Mouse (Mus musculus): ENCODE data around the gene Mansc1.
"Not testable (repeated sequence)": the region's sequence is repeated elsewhere in the genome, so short reads cannot be mapped to it uniquely, and the experiment has no call there.

Mansc1 gene

GRCm38 (mm10) chr6:134631947-134632687 lies at the start of gene Mansc1:
Gene Mansc1 (minus strand): TSS chr6:134632488.
- no peak for DNase-seq (ENCODE audit: low spot score)

GRCm38 (mm10) chr6:134679330-134679729 lies 47.0 kb upstream of the Mansc1 start:
- DNase-seq (ENCODE audit: low spot score), result not testable (repeated sequence)

GRCm38 (mm10) chr6:134678037-134678436 lies 45.7 kb upstream of the Mansc1 start:
- no peak for DNase-seq (ENCODE audit: low spot score)

GRCm38 (mm10) chr6:134677504-134677903 lies 45.2 kb upstream of the Mansc1 start:
- no peak for DNase-seq (ENCODE audit: low spot score)

GRCm38 (mm10) chr6:134673712-134674111 lies 41.4 kb upstream of the Mansc1 start:
- DNase-seq (ENCODE audit: low spot score), result not testable (repeated sequence)

GRCm38 (mm10) chr6:134670881-134671411 lies 38.7 kb upstream of the Mansc1 start:
- DNase-seq (ENCODE audit: low spot score), result no peak

- peak; percentile 25 for DNase-seq (ENCODE audit: low spot score)
These were observed 37.0 kb upstream of the Mansc1 start for GRCm38 (mm10) chr6:134669179-134669865.

GRCm38 (mm10) chr6:134668519-134668918 lies 36.2 kb upstream of the Mansc1 start:
- no peak for DNase-seq (ENCODE audit: low spot score)

- no peak for DNase-seq (ENCODE audit: low spot score)
These were observed 33.5 kb upstream of the Mansc1 start for GRCm38 (mm10) chr6:134665817-134666216.

- DNase-seq (ENCODE audit: low spot score), result no peak
These were observed 32.3 kb upstream of the Mansc1 start for GRCm38 (mm10) chr6:134664573-134664972.

GRCm38 (mm10) chr6:134660714-134661406 lies 28.6 kb upstream of the Mansc1 start:
- no peak for DNase-seq (ENCODE audit: low spot score)

GRCm38 (mm10) chr6:134659108-134659958 lies 27.0 kb upstream of the Mansc1 start:
- DNase-seq (ENCODE audit: low spot score), result peak; percentile 39

- DNase-seq (ENCODE audit: low spot score), result no peak
These were observed 24.2 kb upstream of the Mansc1 start for GRCm38 (mm10) chr6:134656527-134656926.

GRCm38 (mm10) chr6:134648356-134648755 lies 16.1 kb upstream of the Mansc1 start:
- DNase-seq (ENCODE audit: low spot score), result peak; percentile 46

GRCm38 (mm10) chr6:134647621-134648020 lies 15.3 kb upstream of the Mansc1 start:
- DNase-seq (ENCODE audit: low spot score), result no peak

- no peak for DNase-seq (ENCODE audit: low spot score)
These were observed 14.5 kb upstream of the Mansc1 start for GRCm38 (mm10) chr6:134646835-134647234.

GRCm38 (mm10) chr6:134643296-134643695 lies 11.0 kb upstream of the Mansc1 start:
- DNase-seq (ENCODE audit: low spot score), result no peak

- DNase-seq (ENCODE audit: low spot score), result no peak
These were observed 9.6 kb upstream of the Mansc1 start for GRCm38 (mm10) chr6:134641738-134642446.

GRCm38 (mm10) chr6:134640485-134641475 lies 8.5 kb upstream of the Mansc1 start:
- DNase-seq (ENCODE audit: low spot score), result peak; percentile 87

- no peak for DNase-seq (ENCODE audit: low spot score)
These were observed 7.6 kb upstream of the Mansc1 start for GRCm38 (mm10) chr6:134639900-134640299.
